Mouse (Mus musculus): ENCODE measurements around the gene BC030870. TPM values are rescaled to one million over a fixed set of nuclear protein-coding genes. Genes with fewer than 3 reads are reported as not detected.
A peak's percentile ranks its signal among the peaks of the same experiment; 100 is the strongest.

The BC030870 gene
- polyA plus RNA-seq, 1 experiment from 2014 or later: not detected

DNA sequence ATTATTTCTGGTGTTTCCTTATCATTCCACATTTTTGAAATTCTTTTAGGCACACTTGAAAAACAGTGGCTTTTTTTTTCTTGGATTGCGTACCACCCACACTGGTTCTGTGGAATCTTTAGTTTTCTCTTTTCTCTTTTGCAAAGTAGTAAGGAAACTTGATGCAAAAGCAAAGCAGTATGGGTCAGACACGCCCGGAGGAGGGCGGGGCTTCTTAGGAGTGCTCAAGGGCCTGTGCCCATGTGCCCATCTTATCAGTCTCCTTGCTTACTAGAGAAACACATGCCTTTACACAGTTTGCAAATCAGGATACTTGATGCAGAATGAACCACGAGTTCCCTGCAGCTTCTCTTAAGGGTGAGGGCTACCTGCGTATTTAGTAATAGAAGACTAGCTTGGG, 17.3 kb downstream of the BC030870 start:
- Histone ChIP-seq H3K36me3 (ENCODE audit: control insufficient read depth, insufficient read depth) (no peaks in the 10 kb centered on the region), H3K27ac (ENCODE audit: low read length) (no peak overlapping the region), H3K9me3 (ENCODE audit: control insufficient read depth, low read length) (no peaks in the 10 kb centered on the region), H3K27me3 (replicated peaks; ENCODE audit: control insufficient read depth, insufficient read depth, low read length) (no peaks in the 10 kb centered on the region), H3K4me3 (replicated peaks; ENCODE audit: low read length) (no peak overlapping the region), H3K9ac (replicated peaks; ENCODE audit: low read depth, low read length) (no peak overlapping the region), H3K4me1 (replicated peaks; ENCODE audit: control insufficient read depth, insufficient read depth, low read length) (no peaks in the 10 kb centered on the region), H3K4me2 (ENCODE audit: low read length) (no peak overlapping the region)
- ATAC-seq: no peak
- 88% methylated on average over 6 of the region's 6 CpGs for WGBS

DNA sequence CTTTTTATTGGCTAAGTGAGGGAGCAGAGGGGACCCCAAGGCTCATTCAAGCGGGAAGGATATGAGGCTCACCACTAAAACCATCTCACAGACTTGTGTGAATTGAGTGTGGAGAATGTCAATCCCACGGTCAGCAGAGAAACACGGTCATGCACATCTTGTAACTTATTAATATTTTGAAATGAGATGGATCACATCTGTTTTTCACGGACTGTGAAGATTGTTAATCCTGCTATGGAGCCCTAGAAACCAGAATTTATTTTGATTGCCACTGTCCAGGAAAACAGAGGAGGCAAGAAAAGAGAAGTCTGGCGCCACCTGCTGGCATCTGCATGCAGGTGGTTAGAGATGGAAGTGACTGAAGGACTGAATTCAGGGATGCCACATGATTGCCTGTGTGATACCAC, 19.1 kb downstream of the BC030870 start:
- H3K27me3 ChIP-seq (replicated peaks; ENCODE audit: control insufficient read depth, insufficient read depth, low read length): no peaks in the 10 kb centered on the region
- no peaks in the 10 kb centered on the region for H3K36me3 ChIP-seq (ENCODE audit: control insufficient read depth, insufficient read depth)
- no peak overlapping the region for H3K4me3 ChIP-seq (replicated peaks; ENCODE audit: low read length)
- no peaks in the 10 kb centered on the region for H3K4me1 ChIP-seq (replicated peaks; ENCODE audit: control insufficient read depth, insufficient read depth, low read length)
- H3K4me2 ChIP-seq (ENCODE audit: low read length): no peak overlapping the region
- no peak overlapping the region for H3K27ac ChIP-seq (ENCODE audit: low read length)
- 42% methylated on average over 5 of the region's 5 CpGs for WGBS
- H3K9ac ChIP-seq (replicated peaks; ENCODE audit: low read depth, low read length): no peak overlapping the region
- H3K9me3 ChIP-seq (ENCODE audit: control insufficient read depth, low read length): no peaks in the 10 kb centered on the region
- peak; percentile 86 for ATAC-seq

DNA sequence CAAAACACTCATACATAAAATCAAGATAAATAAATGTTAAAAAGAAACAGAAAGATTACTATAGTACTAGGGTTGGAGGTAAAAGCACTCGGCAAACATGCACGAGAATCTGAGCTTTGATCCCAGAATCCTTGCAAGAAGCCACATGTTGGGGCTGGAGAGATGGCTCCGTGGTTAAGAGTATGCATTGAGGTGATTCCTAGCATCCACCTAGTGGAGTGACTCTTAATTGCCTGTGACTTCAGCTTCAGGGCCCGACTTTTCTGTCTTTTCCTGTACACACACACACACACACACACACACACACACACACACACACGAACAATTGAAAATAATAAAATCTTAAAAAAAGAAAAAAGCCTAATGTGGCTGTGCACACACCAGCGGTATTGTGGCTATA, 20.4 kb downstream of the BC030870 start:
- Histone ChIP-seq H3K27ac (ENCODE audit: low read length) (no peak overlapping the region), H3K9me3 (ENCODE audit: control insufficient read depth, low read length) (no peaks in the 10 kb centered on the region), H3K4me3 (replicated peaks; ENCODE audit: low read length) (no peak overlapping the region), H3K27me3 (replicated peaks; ENCODE audit: control insufficient read depth, insufficient read depth, low read length) (no peaks in the 10 kb centered on the region), H3K4me2 (ENCODE audit: low read length) (no peak overlapping the region), H3K4me1 (replicated peaks; ENCODE audit: control insufficient read depth, insufficient read depth, low read length) (no peaks in the 10 kb centered on the region), H3K9ac (replicated peaks; ENCODE audit: low read depth, low read length) (no peak overlapping the region), H3K36me3 (ENCODE audit: control insufficient read depth, insufficient read depth) (no peaks in the 10 kb centered on the region)
- ATAC-seq: no peak
- 83% methylated on average over 6 of the region's 6 CpGs for WGBS

DNA sequence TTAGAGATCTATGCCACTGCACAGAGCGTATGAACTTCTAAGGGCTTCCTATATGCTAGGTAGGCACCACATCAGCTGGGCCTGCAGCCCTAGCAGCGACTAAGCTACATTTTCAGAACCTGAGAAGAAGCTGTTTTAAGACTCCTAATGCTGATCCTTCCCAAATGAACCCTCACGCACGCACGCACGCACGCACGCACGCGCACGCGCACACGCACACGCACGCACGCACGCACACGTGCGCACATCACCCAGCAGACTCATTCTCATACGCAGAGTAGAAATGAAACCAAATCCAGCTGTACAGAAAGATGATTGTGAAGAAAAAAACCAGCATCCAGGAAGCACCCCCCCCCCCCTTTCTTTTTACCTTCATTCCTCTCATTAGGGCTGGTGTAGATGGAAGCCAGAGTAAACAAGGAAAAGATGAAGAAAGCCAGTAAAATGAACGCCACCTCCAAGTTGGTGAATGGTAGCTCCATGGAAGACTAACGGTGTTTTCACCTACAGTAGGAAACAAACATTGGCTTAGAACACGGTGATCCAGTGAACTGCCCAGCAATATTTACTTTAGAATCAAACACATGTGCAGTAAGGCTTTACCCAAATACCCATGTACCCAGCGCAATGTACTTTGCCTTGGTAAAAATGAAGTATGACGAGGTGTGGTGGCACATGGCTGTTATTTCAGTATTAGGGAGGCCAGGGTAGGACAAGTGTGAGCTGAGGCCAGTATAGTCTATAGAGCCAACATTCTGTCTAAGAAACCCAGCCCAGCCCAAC, 21.2 kb downstream of the BC030870 start:
- Histone ChIP-seq H3K4me3 (replicated peaks; ENCODE audit: low read length) (no peak overlapping the region), H3K9ac (replicated peaks; ENCODE audit: low read depth, low read length) (no peak overlapping the region), H3K4me2 (ENCODE audit: low read length) (no peak overlapping the region), H3K27ac (ENCODE audit: low read length) (no peak overlapping the region), H3K27me3 (replicated peaks; ENCODE audit: control insufficient read depth, insufficient read depth, low read length) (no peaks in the 10 kb centered on the region), H3K9me3 (ENCODE audit: control insufficient read depth, low read length) (no peaks in the 10 kb centered on the region), H3K36me3 (ENCODE audit: control insufficient read depth, insufficient read depth) (no peaks in the 10 kb centered on the region), H3K4me1 (replicated peaks; ENCODE audit: control insufficient read depth, insufficient read depth, low read length) (no peaks in the 10 kb centered on the region)
- 94% methylated on average over 25 of the region's 25 CpGs for WGBS
- ATAC-seq: no peak

DNA sequence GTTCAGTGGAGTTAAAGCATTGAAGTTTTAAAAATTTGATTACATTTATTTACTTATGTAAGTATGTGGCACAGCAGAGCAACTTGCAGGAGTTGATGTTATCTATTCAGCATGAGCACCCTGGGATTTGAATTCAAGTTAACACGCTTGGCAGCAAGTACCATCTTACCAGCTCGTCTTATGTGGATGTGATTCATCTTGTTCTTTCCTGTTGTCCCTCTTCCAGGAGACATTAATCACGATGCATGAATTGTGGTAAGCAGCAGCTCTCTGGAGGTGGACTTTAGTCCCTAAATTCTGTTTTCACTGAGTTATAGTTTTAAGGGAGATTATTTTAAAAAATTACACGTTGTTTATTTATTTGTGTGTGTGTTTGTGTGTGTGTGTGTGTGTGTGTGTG, 25.3 kb downstream of the BC030870 start:
- no peak for ATAC-seq
- Histone ChIP-seq H3K27ac (ENCODE audit: low read length) (no peak overlapping the region), H3K9ac (replicated peaks; ENCODE audit: low read depth, low read length) (no peak overlapping the region), H3K27me3 (replicated peaks; ENCODE audit: control insufficient read depth, insufficient read depth, low read length) (no peaks in the 10 kb centered on the region), H3K4me3 (replicated peaks; ENCODE audit: low read length) (no peak overlapping the region), H3K4me1 (replicated peaks; ENCODE audit: control insufficient read depth, insufficient read depth, low read length) (no peaks in the 10 kb centered on the region), H3K9me3 (ENCODE audit: control insufficient read depth, low read length) (no peaks in the 10 kb centered on the region), H3K4me2 (ENCODE audit: low read length) (no peak overlapping the region), H3K36me3 (ENCODE audit: control insufficient read depth, insufficient read depth) (no peaks in the 10 kb centered on the region)
- WGBS: 73% methylated on average over 4 of the region's 4 CpGs

DNA sequence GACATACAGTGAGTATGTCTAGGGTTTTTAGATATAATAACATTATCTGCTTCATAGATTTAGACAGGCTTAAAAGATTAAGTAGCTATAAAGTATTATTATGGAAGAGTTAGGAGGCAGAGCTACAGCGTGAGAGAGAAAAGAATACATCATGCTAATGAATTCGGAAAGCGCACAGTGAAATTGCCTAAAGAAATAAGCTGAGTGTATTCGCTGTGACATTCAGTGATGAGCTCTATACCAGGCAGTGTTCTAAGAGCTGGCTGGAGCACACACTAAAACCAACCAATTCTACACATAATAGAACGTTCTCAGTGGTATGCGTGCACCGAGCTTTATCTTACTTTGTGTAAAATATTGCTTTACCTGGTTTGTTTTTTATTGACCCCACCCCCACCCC, 25.7 kb downstream of the BC030870 start:
- H3K9ac ChIP-seq (replicated peaks; ENCODE audit: low read depth, low read length): no peak overlapping the region
- peak; percentile 52 for ATAC-seq
- H3K4me3 ChIP-seq (replicated peaks; ENCODE audit: low read length): no peak overlapping the region
- H3K27ac ChIP-seq (ENCODE audit: low read length): no peak overlapping the region
- no peaks in the 10 kb centered on the region for H3K36me3 ChIP-seq (ENCODE audit: control insufficient read depth, insufficient read depth)
- H3K4me1 ChIP-seq (replicated peaks; ENCODE audit: control insufficient read depth, insufficient read depth, low read length): no peaks in the 10 kb centered on the region
- H3K27me3 ChIP-seq (replicated peaks; ENCODE audit: control insufficient read depth, insufficient read depth, low read length): no peaks in the 10 kb centered on the region
- 57% methylated on average over 7 of the region's 7 CpGs for WGBS
- no peak overlapping the region for H3K4me2 ChIP-seq (ENCODE audit: low read length)
- H3K9me3 ChIP-seq (ENCODE audit: control insufficient read depth, low read length): no peaks in the 10 kb centered on the region

DNA sequence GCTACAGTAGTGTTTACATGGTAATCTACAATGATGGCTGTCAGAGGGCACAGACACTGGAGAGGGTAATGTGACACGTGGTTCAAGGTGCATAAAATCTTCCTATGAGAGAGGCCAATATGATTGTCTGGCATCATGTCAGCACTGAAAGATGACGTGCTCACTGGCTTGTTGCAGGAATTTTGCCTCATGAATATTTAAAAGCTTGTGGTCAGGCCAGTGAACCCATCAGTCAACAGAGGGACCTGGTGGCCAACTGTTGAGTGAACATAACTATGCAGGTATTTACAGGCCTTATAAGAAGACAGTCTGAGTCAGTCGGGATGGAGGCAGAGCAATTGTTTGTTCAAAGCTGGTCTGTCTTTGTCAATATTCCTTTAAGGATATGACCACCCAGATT, 29.6 kb downstream of the BC030870 start:
- Histone ChIP-seq H3K4me2 (ENCODE audit: low read length) (no peak overlapping the region), H3K27me3 (replicated peaks; ENCODE audit: control insufficient read depth, insufficient read depth, low read length) (no peaks in the 10 kb centered on the region), H3K4me3 (replicated peaks; ENCODE audit: low read length) (no peak overlapping the region), H3K36me3 (ENCODE audit: control insufficient read depth, insufficient read depth) (no peaks in the 10 kb centered on the region), H3K9me3 (ENCODE audit: control insufficient read depth, low read length) (no peaks in the 10 kb centered on the region), H3K4me1 (replicated peaks; ENCODE audit: control insufficient read depth, insufficient read depth, low read length) (no peaks in the 10 kb centered on the region), H3K9ac (replicated peaks; ENCODE audit: low read depth, low read length) (no peak overlapping the region), H3K27ac (ENCODE audit: low read length) (no peak overlapping the region)
- 50% methylated on average over 3 of the region's 3 CpGs for WGBS
- no peak for ATAC-seq

DNA sequence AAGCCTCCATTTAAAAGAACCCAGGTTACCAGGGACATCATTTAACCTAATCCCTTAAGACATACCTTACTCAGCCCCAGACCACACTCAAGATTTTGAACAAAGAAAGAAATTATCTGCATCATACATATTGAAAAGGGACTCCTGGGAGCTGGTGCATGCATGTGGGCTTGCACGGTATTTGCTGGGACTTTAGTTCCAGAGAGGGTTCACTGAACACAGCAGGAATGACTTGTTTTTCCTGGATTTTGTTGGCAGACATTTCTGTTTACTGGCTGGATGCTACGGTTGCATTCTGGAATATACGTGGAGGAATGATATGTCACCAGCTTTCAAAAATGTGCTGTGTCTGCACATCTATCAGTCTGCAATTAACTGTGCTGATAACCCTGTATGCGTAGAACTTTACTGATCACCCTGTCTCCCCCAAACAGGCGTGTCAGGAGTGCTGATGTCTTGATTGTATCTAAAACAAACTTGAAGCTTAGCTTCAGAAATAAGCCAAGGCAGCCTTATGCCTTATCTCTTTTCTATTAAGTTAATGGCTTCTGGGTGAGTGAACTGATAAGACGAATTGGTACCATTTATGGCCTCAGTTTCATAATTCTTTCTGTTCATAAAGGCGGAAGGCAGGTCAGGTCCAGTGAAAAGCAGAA, 31.5 kb downstream of the BC030870 start:
- no peak overlapping the region for H3K4me2 ChIP-seq (ENCODE audit: low read length)
- H3K4me1 ChIP-seq (replicated peaks; ENCODE audit: control insufficient read depth, insufficient read depth, low read length): no peaks in the 10 kb centered on the region
- no peak overlapping the region for H3K4me3 ChIP-seq (replicated peaks; ENCODE audit: low read length)
- H3K27me3 ChIP-seq (replicated peaks; ENCODE audit: control insufficient read depth, insufficient read depth, low read length): no peaks in the 10 kb centered on the region
- H3K36me3 ChIP-seq (ENCODE audit: control insufficient read depth, insufficient read depth): no peaks in the 10 kb centered on the region
- WGBS: 75% methylated on average over 7 of the region's 7 CpGs
- H3K27ac ChIP-seq (ENCODE audit: low read length): no peak overlapping the region
- no peaks in the 10 kb centered on the region for H3K9me3 ChIP-seq (ENCODE audit: control insufficient read depth, low read length)
- ATAC-seq: no peak
- no peak overlapping the region for H3K9ac ChIP-seq (replicated peaks; ENCODE audit: low read depth, low read length)

DNA sequence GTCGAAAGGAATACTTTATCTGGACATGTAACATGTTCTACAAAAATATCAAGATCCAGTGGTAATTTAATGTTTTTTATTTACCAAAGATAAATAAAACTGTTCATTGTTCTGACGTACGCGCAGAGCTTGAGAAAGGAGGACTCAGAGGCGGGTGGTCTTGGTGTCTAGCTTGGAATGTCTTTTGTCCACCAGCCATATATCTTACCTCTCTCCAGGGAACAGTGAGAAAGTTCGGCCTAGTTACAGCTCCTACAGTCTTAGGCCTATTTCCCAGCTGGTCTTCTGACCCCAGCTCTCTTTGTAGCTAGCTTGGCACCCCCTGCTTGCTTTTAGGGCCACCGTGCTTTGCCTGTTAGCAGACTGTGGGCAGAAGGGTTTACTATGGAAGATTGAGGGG, 39.6 kb downstream of the BC030870 start:
- WGBS: 80% methylated on average over 7 of the region's 7 CpGs

More for the DNA sequence above, 39.6 kb downstream of the BC030870 start:
- H3K9ac ChIP-seq (replicated peaks; ENCODE audit: low read depth, low read length): no peak overlapping the region
- no peak overlapping the region for H3K4me3 ChIP-seq (replicated peaks; ENCODE audit: low read length)
- no peaks in the 10 kb centered on the region for H3K36me3 ChIP-seq (ENCODE audit: control insufficient read depth, insufficient read depth)
- H3K4me1 ChIP-seq (replicated peaks; ENCODE audit: control insufficient read depth, insufficient read depth, low read length): no peaks in the 10 kb centered on the region
- H3K4me2 ChIP-seq (ENCODE audit: low read length): no peak overlapping the region
- no peak for ATAC-seq
- H3K27me3 ChIP-seq (replicated peaks; ENCODE audit: control insufficient read depth, insufficient read depth, low read length): no peaks in the 10 kb centered on the region
- H3K9me3 ChIP-seq (ENCODE audit: control insufficient read depth, low read length): no peaks in the 10 kb centered on the region
- no peak overlapping the region for H3K27ac ChIP-seq (ENCODE audit: low read length)
